Mouse (Mus musculus) yolk sac, embryonic 10.5 days (tissue): ENCODE measurements around the gene Nrros.

Source experiments
- DNase-seq: peaks from one replicate; pipeline ENCODE4 v3.0.0-alpha.2; 2017; ENCODE audit warnings: low spot score

Nrros gene

GRCm38 (mm10) chr16:32160742-32161323 lies 4.6 kb downstream of the Nrros start:
- DNase-seq: no peak

- DNase-seq: no peak
Observed at GRCm38 (mm10) chr16:32158966-32159365, 6.4 kb downstream of the Nrros start.

- DNase-seq: no peak
Observed at GRCm38 (mm10) chr16:32157369-32157768, 8.0 kb downstream of the Nrros start.

- DNase-seq: no peak
Observed at GRCm38 (mm10) chr16:32156719-32157118, 8.7 kb downstream of the Nrros start.

- no peak for DNase-seq
Observed at GRCm38 (mm10) chr16:32154437-32154836, 11.0 kb downstream of the Nrros start.

GRCm38 (mm10) chr16:32153976-32154375 lies 11.4 kb downstream of the Nrros start:
- DNase-seq: no peak

- no peak for DNase-seq
Observed at GRCm38 (mm10) chr16:32147589-32148207, 17.7 kb downstream of the Nrros start.

GRCm38 (mm10) chr16:32144592-32144991 lies 20.8 kb downstream of the Nrros start:
- no peak for DNase-seq

GRCm38 (mm10) chr16:32143766-32144165 lies 21.6 kb downstream of the Nrros start:
- no peak for DNase-seq

GRCm38 (mm10) chr16:32138954-32139353 lies 26.4 kb downstream of the Nrros start:
- no peak for DNase-seq

GRCm38 (mm10) chr16:32135842-32136357 lies 29.5 kb downstream of the Nrros start:
- DNase-seq: no peak

- no peak for DNase-seq
Observed at GRCm38 (mm10) chr16:32133148-32133547, 32.2 kb downstream of the Nrros start.

GRCm38 (mm10) chr16:32130190-32130826 lies 35.1 kb downstream of the Nrros start:
- DNase-seq: peak; percentile 64

GRCm38 (mm10) chr16:32129449-32130189 lies 35.8 kb downstream of the Nrros start:
- no peak for DNase-seq

- no peak for DNase-seq
Observed at GRCm38 (mm10) chr16:32127046-32127445, 38.3 kb downstream of the Nrros start.

- DNase-seq: no peak
Observed at GRCm38 (mm10) chr16:32125364-32125763, 40.0 kb downstream of the Nrros start.

GRCm38 (mm10) chr16:32124444-32125335 lies 40.7 kb downstream of the Nrros start:
- DNase-seq: no peak

GRCm38 (mm10) chr16:32124020-32124419 lies 41.4 kb downstream of the Nrros start:
- no peak for DNase-seq

GRCm38 (mm10) chr16:32120454-32120853 lies 44.9 kb downstream of the Nrros start:
- no peak for DNase-seq

GRCm38 (mm10) chr16:32116186-32116585 lies 49.2 kb downstream of the Nrros start:
- DNase-seq: no peak

GRCm38 (mm10) chr16:32115781-32116180 lies 49.6 kb downstream of the Nrros start:
- no peak for DNase-seq
